Comparison of ENCODE assay signal across 9 mouse cellular contexts in genomic region chr2:132513371-132514181, GRCm38 (mm10).
DNase-seq lines count a peak whose midpoint lies in the region; ATAC-seq lines count a peak whose summit lies in the region.
"Had no signal": no experiment of that assay in that cellular context is flagged by ENCODE, and none has a peak within 500 bp of the region (broad histone marks: within the 10 kb centered on the region; RNA-seq: fewer than 3 reads in every experiment).

No protein-coding gene starts in this region.

- H3K4me1 ChIP-seq in midbrain, embryonic 11.5 days (ENCODE audit: control insufficient read depth, insufficient read depth, low read length): no peaks in the 10 kb centered on the region
- no peaks in the 10 kb centered on the region; the same call in 1 of the 2 replicates for H3K4me1 ChIP-seq in midbrain, embryonic 13.5 days (replicated peaks)
- peaks cover 39% of the 10 kb centered on the region for H3K4me1 ChIP-seq in liver, embryonic 12.5 days
- no peaks in the 10 kb centered on the region for H3K4me1 ChIP-seq in kidney, embryonic 16.5 days (ENCODE audit: insufficient read depth, low read length)

- no peaks in the 10 kb centered on the region for H3K9me3 ChIP-seq in midbrain, embryonic 11.5 days (ENCODE audit: control insufficient read depth, low read length)
- H3K9me3 ChIP-seq in midbrain, embryonic 13.5 days: no peaks in the 10 kb centered on the region
- no peaks in the 10 kb centered on the region for H3K9me3 ChIP-seq in liver, embryonic 12.5 days (replicated peaks)
- no peaks in the 10 kb centered on the region for H3K9me3 ChIP-seq in kidney, embryonic 16.5 days (ENCODE audit: low read length)

- no peak overlapping the region for H3K9ac ChIP-seq in midbrain, embryonic 11.5 days (ENCODE audit: low read length)
- H3K9ac ChIP-seq in midbrain, embryonic 13.5 days (replicated peaks): no peak overlapping the region
- H3K9ac ChIP-seq in liver, embryonic 12.5 days: no peak overlapping the region
- no peak overlapping the region for H3K9ac ChIP-seq in kidney, embryonic 16.5 days (replicated peaks; ENCODE audit: low read length)

- DNase-seq in midbrain, embryonic 11.5 days (ENCODE audit: low spot score, missing footprints): peak; percentile 59
- peak; percentile 75 to 77 for DNase-seq in cerebellum, postnatal 14 days
- peak; percentile 78 for DNase-seq in thymus, postnatal 25 days
- DNase-seq in gastrocnemius, adult 18-20 months (ENCODE audit: low spot score): no peak
- no peak for DNase-seq in adrenal gland, postnatal 10 days

- 77% methylated on average over 12 of the region's 12 CpGs for WGBS in midbrain, embryonic 11.5 days
- WGBS in midbrain, embryonic 13.5 days: 75% methylated on average over 12 of the region's 12 CpGs
- WGBS in liver, embryonic 12.5 days (ENCODE audit: insufficient replicate concordance): 48% methylated on average over 12 of the region's 12 CpGs
- WGBS in kidney, embryonic 16.5 days: 71% methylated on average over 12 of the region's 12 CpGs

- H3K4me3 ChIP-seq in midbrain, embryonic 11.5 days (ENCODE audit: low read depth, low read length): no peak overlapping the region
- H3K4me3 ChIP-seq in midbrain, embryonic 13.5 days (replicated peaks): no peak overlapping the region
- no peak overlapping the region for H3K4me3 ChIP-seq in liver, embryonic 12.5 days
- no peak overlapping the region for H3K4me3 ChIP-seq in kidney, embryonic 16.5 days (ENCODE audit: low read length)

- no peak for ATAC-seq in midbrain, embryonic 11.5 days (ENCODE audit: low FRiP score)
- no peak for ATAC-seq in midbrain, embryonic 13.5 days
- no peak for ATAC-seq in liver, embryonic 12.5 days
- no peak for ATAC-seq in kidney, embryonic 16.5 days (ENCODE audit: low FRiP score, low TSS enrichment)
- ATAC-seq: Patski had no signal

- H3K27ac ChIP-seq in midbrain, embryonic 11.5 days (ENCODE audit: low read depth, low read length): no peak overlapping the region
- no peak overlapping the region for H3K27ac ChIP-seq in midbrain, embryonic 13.5 days
- no peak overlapping the region for H3K27ac ChIP-seq in liver, embryonic 12.5 days
- H3K27ac ChIP-seq in kidney, embryonic 16.5 days (ENCODE audit: low read length): no peak overlapping the region

- H3K4me2 ChIP-seq in midbrain, embryonic 11.5 days: no peak overlapping the region
- no peak overlapping the region for H3K4me2 ChIP-seq in midbrain, embryonic 13.5 days (replicated peaks)
- H3K4me2 ChIP-seq in liver, embryonic 12.5 days: peak overlapping the region; percentile 70
- no peak overlapping the region for H3K4me2 ChIP-seq in kidney, embryonic 16.5 days (replicated peaks; ENCODE audit: low read depth, low read length)

- H3K27me3 ChIP-seq in midbrain, embryonic 11.5 days (ENCODE audit: control insufficient read depth, insufficient read depth, low read length): no peaks in the 10 kb centered on the region
- H3K27me3 ChIP-seq in midbrain, embryonic 13.5 days: no peaks in the 10 kb centered on the region
- 0 out of 2 replicates have a peak, but pooled peaks cover 14% of the 10 kb centered on the region for H3K27me3 ChIP-seq in liver, embryonic 12.5 days (replicated peaks)
- H3K27me3 ChIP-seq in kidney, embryonic 16.5 days (ENCODE audit: insufficient read depth, low read length): no peaks in the 10 kb centered on the region

- H3K36me3 ChIP-seq in midbrain, embryonic 11.5 days (ENCODE audit: control insufficient read depth, insufficient read depth, low read length): no peaks in the 10 kb centered on the region
- H3K36me3 ChIP-seq in midbrain, embryonic 13.5 days: no peaks in the 10 kb centered on the region
- H3K36me3 ChIP-seq in liver, embryonic 12.5 days: no peaks in the 10 kb centered on the region
- H3K36me3 ChIP-seq in kidney, embryonic 16.5 days (ENCODE audit: insufficient read depth, low read length): no peaks in the 10 kb centered on the region

Comparison
In these comparisons a context has a peak if more than half of its experiments do, and no peak if none do; other contexts are left out.
1. DNase-seq: peak in midbrain, embryonic 11.5 days (single experiment), cerebellum, postnatal 14 days (2 of 2) and thymus, postnatal 25 days (single experiment); none in gastrocnemius, adult 18-20 months (single experiment) and adrenal gland, postnatal 10 days (single experiment).